Mouse (Mus musculus): ENCODE results near the gene Hist1h4c. TPM values are rescaled to one million over a fixed set of nuclear protein-coding genes. Genes with fewer than 3 reads are reported as not detected.

Gene Hist1h4c
- polyA plus RNA-seq, 1 experiment from 2014 or later = 5.8 TPM

Small RNA genes within 50 kb of the gene (microRNA-seq; reads per million reads assigned to microRNA genes)
- not detected for gene Gm44314
- not detected for gene Gm44350

Other genes with a start within 250 kb of the Hist1h4c start
- gene Btn1a1, start 232.6 kb downstream of the Hist1h4c start, polyA plus RNA-seq (2015; fragmentation: Nextera tagmentation; extraction: Ambion mirVana) = 0.04 and 0.13 TPM in 2 replicates
- gene Btn2a2, start 209.6 kb downstream of the Hist1h4c start, polyA plus RNA-seq (2015; fragmentation: Nextera tagmentation; extraction: Ambion mirVana) = 0.13 TPM in 2 replicates
- 6.4 and 7.4 TPM in 2 replicates for gene Hist1h4h, start 167.4 kb downstream of the Hist1h4c start, polyA plus RNA-seq (2015; fragmentation: Nextera tagmentation; extraction: Ambion mirVana)
- gene Hist1h2af, start 164.5 kb downstream of the Hist1h4c start, polyA plus RNA-seq (2015; fragmentation: Nextera tagmentation; extraction: Ambion mirVana) = 1.3 and 3.0 TPM in 2 replicates
- 3.1 and 5.3 TPM in 2 replicates for gene Hist1h3g, start 163.0 kb downstream of the Hist1h4c start, polyA plus RNA-seq (2015; fragmentation: Nextera tagmentation; extraction: Ambion mirVana)
- gene Hist1h2bh, start 155.1 kb downstream of the Hist1h4c start, polyA plus RNA-seq (2015; fragmentation: Nextera tagmentation; extraction: Ambion mirVana) = 0.31 and 0.35 TPM in 2 replicates
- gene Hist1h3f, start 154.4 kb downstream of the Hist1h4c start, polyA plus RNA-seq (2015; fragmentation: Nextera tagmentation; extraction: Ambion mirVana) = 0.75 and 0.84 TPM in 2 replicates
- not detected in 2 replicates for gene Hist1h4f, start 146.8 kb downstream of the Hist1h4c start, polyA plus RNA-seq (2015; fragmentation: Nextera tagmentation; extraction: Ambion mirVana)
- 0.23 and 0.24 TPM in 2 replicates for gene Hist1h1d, start 145.2 kb downstream of the Hist1h4c start, polyA plus RNA-seq (2015; fragmentation: Nextera tagmentation; extraction: Ambion mirVana)
- 3.1 and 4.7 TPM in 2 replicates for gene Hist1h3e, start 136.1 kb downstream of the Hist1h4c start, polyA plus RNA-seq (2015; fragmentation: Nextera tagmentation; extraction: Ambion mirVana)
- 51.6 and 53.6 TPM in 2 replicates for gene Hist1h2ae, start 127.2 kb downstream of the Hist1h4c start, polyA plus RNA-seq (2015; fragmentation: Nextera tagmentation; extraction: Ambion mirVana)
- gene Hist1h2bg, start 127.1 kb downstream of the Hist1h4c start, polyA plus RNA-seq (2015; fragmentation: Nextera tagmentation; extraction: Ambion mirVana) = 4.1 and 7.5 TPM in 2 replicates
- 3.3 and 4.5 TPM in 2 replicates for gene Hist1h2bf, start 124.3 kb downstream of the Hist1h4c start, polyA plus RNA-seq (2015; fragmentation: Nextera tagmentation; extraction: Ambion mirVana)
- 0.93 and 1.7 TPM in 2 replicates for gene Hist1h2ad, start 124.1 kb downstream of the Hist1h4c start, polyA plus RNA-seq (2015; fragmentation: Nextera tagmentation; extraction: Ambion mirVana)
- 2.1 and 3.1 TPM in 2 replicates for gene Hist1h3d, start 122.7 kb downstream of the Hist1h4c start, polyA plus RNA-seq (2015; fragmentation: Nextera tagmentation; extraction: Ambion mirVana)
- 74.3 and 84.0 TPM in 2 replicates for gene Hist1h4d, start 116.9 kb downstream of the Hist1h4c start, polyA plus RNA-seq (2015; fragmentation: Nextera tagmentation; extraction: Ambion mirVana)
- 1.4 and 2.0 TPM in 2 replicates for gene Hist1h2be, start 77.3 kb downstream of the Hist1h4c start, polyA plus RNA-seq (2015; fragmentation: Nextera tagmentation; extraction: Ambion mirVana)
- gene Hist1h1e, start 75.9 kb downstream of the Hist1h4c start, polyA plus RNA-seq (2015; fragmentation: Nextera tagmentation; extraction: Ambion mirVana) = 12.6 and 15.0 TPM in 2 replicates
- 0.69 and 1.1 TPM in 2 replicates for gene Hist1h2ac, start 14.5 kb downstream of the Hist1h4c start, polyA plus RNA-seq (2015; fragmentation: Nextera tagmentation; extraction: Ambion mirVana)
- gene Hist1h2bc, start 14.3 kb downstream of the Hist1h4c start, polyA plus RNA-seq (2015; fragmentation: Nextera tagmentation; extraction: Ambion mirVana) = 22.2 and 24.4 TPM in 2 replicates
- not detected in 2 replicates for gene Hist1h1t, start 2.6 kb downstream of the Hist1h4c start, polyA plus RNA-seq (2015; fragmentation: Nextera tagmentation; extraction: Ambion mirVana)
- gene Hfe, start 12.4 kb upstream of the Hist1h4c start, polyA plus RNA-seq (2015; fragmentation: Nextera tagmentation; extraction: Ambion mirVana) = 2.0 and 2.7 TPM in 2 replicates
- gene Hist1h1c, start 40.4 kb upstream of the Hist1h4c start, polyA plus RNA-seq (2015; fragmentation: Nextera tagmentation; extraction: Ambion mirVana) = 9.8 and 11.1 TPM in 2 replicates
- gene Hist1h3c, start 47.1 kb upstream of the Hist1h4c start, polyA plus RNA-seq (2015; fragmentation: Nextera tagmentation; extraction: Ambion mirVana) = 3.2 and 4.4 TPM in 2 replicates
- gene Hist1h2bb, start 48.3 kb upstream of the Hist1h4c start, polyA plus RNA-seq (2015; fragmentation: Nextera tagmentation; extraction: Ambion mirVana) = 2.8 and 3.2 TPM in 2 replicates
- 28.4 and 31.0 TPM in 2 replicates for gene Hist1h2ab, start 52.7 kb upstream of the Hist1h4c start, polyA plus RNA-seq (2015; fragmentation: Nextera tagmentation; extraction: Ambion mirVana)
- gene Hist1h3b, start 53.8 kb upstream of the Hist1h4c start, polyA plus RNA-seq (2015; fragmentation: Nextera tagmentation; extraction: Ambion mirVana) = 6.3 and 8.7 TPM in 2 replicates
- 4.6 and 5.2 TPM in 2 replicates for gene Hist1h4b, start 58.6 kb upstream of the Hist1h4c start, polyA plus RNA-seq (2015; fragmentation: Nextera tagmentation; extraction: Ambion mirVana)
- 0.44 and 0.57 TPM in 2 replicates for gene Hist1h4a, start 62.8 kb upstream of the Hist1h4c start, polyA plus RNA-seq (2015; fragmentation: Nextera tagmentation; extraction: Ambion mirVana)
- 1.4 and 3.3 TPM in 2 replicates for gene Hist1h3a, start 63.9 kb upstream of the Hist1h4c start, polyA plus RNA-seq (2015; fragmentation: Nextera tagmentation; extraction: Ambion mirVana)
- gene Hist1h1a, start 65.2 kb upstream of the Hist1h4c start, polyA plus RNA-seq (2015; fragmentation: Nextera tagmentation; extraction: Ambion mirVana) = 1.6 and 2.2 TPM in 2 replicates
- gene Trim38, start 71.5 kb upstream of the Hist1h4c start, polyA plus RNA-seq (2015; fragmentation: Nextera tagmentation; extraction: Ambion mirVana) = 0.15 TPM in 1 of 2 replicates, not detected in the other
- not detected in 2 replicates for gene Slc17a2, start 108.5 kb upstream of the Hist1h4c start, polyA plus RNA-seq (2015; fragmentation: Nextera tagmentation; extraction: Ambion mirVana)
- gene Slc17a3, start 141.0 kb upstream of the Hist1h4c start, polyA plus RNA-seq (2015; fragmentation: Nextera tagmentation; extraction: Ambion mirVana) = not detected in 2 replicates
- 0.08 TPM in 1 of 2 replicates, not detected in the other for gene Slc17a1, start 169.3 kb upstream of the Hist1h4c start, polyA plus RNA-seq (2015; fragmentation: Nextera tagmentation; extraction: Ambion mirVana)
- gene Slc17a4, start 216.6 kb upstream of the Hist1h4c start, polyA plus RNA-seq (2015; fragmentation: Nextera tagmentation; extraction: Ambion mirVana) = not detected in 2 replicates
- not detected in 2 replicates for gene Hist1h2ba, start 235.7 kb upstream of the Hist1h4c start, polyA plus RNA-seq (2015; fragmentation: Nextera tagmentation; extraction: Ambion mirVana)
- not detected in 2 replicates for gene Hist1h2aa, start 236.0 kb upstream of the Hist1h4c start, polyA plus RNA-seq (2015; fragmentation: Nextera tagmentation; extraction: Ambion mirVana)